Mouse (Mus musculus) limb, embryonic 15.5 days (tissue): ENCODE measurements around the gene Syne4. TPM values are rescaled to one million over a fixed set of nuclear protein-coding genes. Genes with fewer than 3 reads are reported as not detected.

Source experiments
- ATAC-seq: fragments of 200-750 bp; cut with Nextera tagmentation; 2 replicates; pipeline ENCODE4 v1.8.0; 2017; ENCODE audit warnings: low read depth, moderate TSS enrichment; ENCODE audit not compliant: insufficient number of reproducible peaks, low FRiP score, low TSS enrichment
- H3K27ac ChIP-seq: fragments of 300-500 bp; sonication (generic); 2 replicates; pipeline ENCODE4 v1.5.1; 2015; ENCODE audit warnings: moderate library complexity, mild to moderate bottlenecking, inconsistent platforms
- H3K27me3 ChIP-seq: fragments of 300-500 bp; sonication (generic); 2 replicates; pipeline ENCODE4 v1.6.1; 2015; ENCODE audit warnings: inconsistent platforms
- H3K36me3 ChIP-seq: fragments of 300-500 bp; sonication (generic); 2 replicates; pipeline ENCODE4 v1.6.1; 2015; ENCODE audit warnings: inconsistent platforms
- H3K4me1 ChIP-seq: fragments of 300-500 bp; sonication (generic); 2 replicates; pipeline ENCODE4 v1.6.1; 2015; ENCODE audit warnings: inconsistent platforms
- H3K4me2 ChIP-seq: fragments of 300-500 bp; sonication (generic); 2 replicates; pipeline ENCODE4 v1.6.1; 2015; ENCODE audit warnings: mild to moderate bottlenecking, inconsistent platforms
- H3K4me3 ChIP-seq: fragments of 300-500 bp; sonication (generic); 2 replicates; pipeline ENCODE4 v1.5.1; 2015; ENCODE audit warnings: mild to moderate bottlenecking, inconsistent platforms
- H3K9ac ChIP-seq: fragments of 300-500 bp; sonication (generic); 2 replicates; pipeline ENCODE4 v1.6.1; 2015; ENCODE audit warnings: inconsistent platforms
- H3K9me3 ChIP-seq: fragments of 300-500 bp; sonication (generic); 2 replicates; pipeline ENCODE4 v1.6.1; 2016; ENCODE audit warnings: inconsistent platforms
- WGBS: fragments of 180-500 bp; shearing (Covaris S2); methylation state at CpG from one replicate; pipeline ENCODE4 v1.1.7; 2015; 5-methylcytosine and 5-hydroxymethylcytosine counted together
- polyA plus RNA-seq: library from polyadenylated mRNA; unstranded; fragments of >200 nt; fragmentation: Nextera tagmentation; extraction: Ambion mirVana; gene quantifications from 2 replicates; pipeline ENCODE4 v1.2.1, GENCODE M21; 2015

The Syne4 gene
- polyA plus RNA-seq, 1 experiment from 2014 or later = 42.8 TPM

DNA sequence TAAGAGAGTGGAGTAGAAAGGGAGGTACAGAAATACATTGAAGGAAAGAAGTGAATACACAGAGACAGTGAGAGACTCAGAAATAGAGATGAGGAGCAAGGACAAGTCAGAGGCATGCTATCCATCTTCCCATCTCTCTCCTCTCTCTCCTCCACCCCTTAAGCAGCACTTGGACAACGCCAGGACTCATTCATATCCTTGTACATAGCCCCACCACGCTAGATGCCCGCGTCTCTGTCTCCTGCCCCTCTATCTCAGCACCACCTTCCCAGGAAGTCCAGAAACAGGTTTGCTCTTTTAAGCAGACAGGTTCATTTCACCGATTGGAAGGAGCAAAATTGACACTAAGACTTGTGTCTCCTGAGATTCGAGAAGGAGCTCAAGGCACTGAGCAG lies 48.7 kb downstream of the Syne4 start:
- no peaks in the 10 kb centered on the region for H3K9me3 ChIP-seq
- H3K36me3 ChIP-seq = peaks cover 15% of the 10 kb centered on the region

DNA sequence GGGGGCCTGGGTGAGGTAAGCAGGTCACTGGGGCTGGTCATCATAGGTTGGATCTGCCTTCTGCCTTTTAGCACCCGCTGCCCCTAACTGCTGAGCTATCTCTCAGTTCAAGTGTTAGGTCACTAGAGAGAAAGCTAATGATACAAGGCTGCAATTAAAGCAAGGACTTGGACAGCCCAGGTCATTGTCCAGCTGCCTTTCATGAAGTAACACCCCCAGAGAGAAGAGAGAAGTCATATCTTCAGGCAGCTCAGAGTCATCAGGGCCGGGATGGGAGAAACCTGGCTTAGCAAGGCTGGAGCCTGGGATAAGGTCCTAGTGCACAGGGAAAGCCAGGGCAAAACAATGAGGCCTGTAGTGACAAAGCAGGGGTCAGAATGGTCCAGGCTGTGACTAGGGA lies 52.9 kb downstream of the Syne4 start:
- WGBS = 72% methylated on average over 2 of the region's 2 CpGs

More for the DNA sequence above, 48.7 kb downstream of the Syne4 start:
- 54% methylated on average over 6 of the region's 6 CpGs for WGBS
- no peak for ATAC-seq
- Histone ChIP-seq H3K27me3 (peaks cover 10% of the 10 kb centered on the region), H3K27ac (no peak overlapping the region), H3K4me1 (peaks cover 33% of the 10 kb centered on the region), H3K4me2 (peak overlapping the region; percentile 63), H3K9ac (no peak overlapping the region), H3K4me3 (peak overlapping the region; percentile 65)

More for the DNA sequence above, 52.9 kb downstream of the Syne4 start:
- ATAC-seq = no peak
- Histone ChIP-seq H3K9me3 (no peaks in the 10 kb centered on the region), H3K4me2 (no peak overlapping the region), H3K4me3 (no peak overlapping the region), H3K4me1 (peaks cover 7% of the 10 kb centered on the region; the same call in 1 of the 2 replicates), H3K27me3 (peaks cover 10% of the 10 kb centered on the region), H3K36me3 (no peaks in the 10 kb centered on the region), H3K9ac (no peak overlapping the region), H3K27ac (no peak overlapping the region)

Other genes starting within 250 kb of the Syne4 start
- 8.2 and 8.3 TPM in 2 replicates for gene Zfp82, start 241.9 kb upstream of the Syne4 start, polyA plus RNA-seq
- 1.1 and 2.3 TPM in 2 replicates for gene Gm26920, start 224.4 kb upstream of the Syne4 start, polyA plus RNA-seq
- gene Zfp566, start 224.3 kb upstream of the Syne4 start, polyA plus RNA-seq = 9.5 and 12.7 TPM in 2 replicates
- gene Zfp260, start 220.0 kb upstream of the Syne4 start, polyA plus RNA-seq = 132 and 137 TPM in 2 replicates
- 13.2 and 13.8 TPM in 2 replicates for gene Zfp382, start 192.9 kb upstream of the Syne4 start, polyA plus RNA-seq
- 17.4 and 18.7 TPM in 2 replicates for gene Zfp146, start 145.1 kb upstream of the Syne4 start, polyA plus RNA-seq
- 3.4 and 10.1 TPM in 2 replicates for gene Cox7a1, start 130.7 kb upstream of the Syne4 start, polyA plus RNA-seq
- gene Capns1, start 116.0 kb upstream of the Syne4 start, polyA plus RNA-seq = 102 and 117 TPM in 2 replicates
- 140 and 149 TPM in 2 replicates for gene Polr2i, start 82.9 kb upstream of the Syne4 start, polyA plus RNA-seq
- 175 and 188 TPM in 2 replicates for gene Tbcb, start 82.5 kb upstream of the Syne4 start, polyA plus RNA-seq
- gene Ovol3, start 79.1 kb upstream of the Syne4 start, polyA plus RNA-seq = 0.22 and 0.42 TPM in 2 replicates
- gene Thap8, start 34.7 kb upstream of the Syne4 start, polyA plus RNA-seq = 0.26 and 0.78 TPM in 2 replicates
- 6.0 and 6.2 TPM in 2 replicates for gene Wdr62, start 34.4 kb upstream of the Syne4 start, polyA plus RNA-seq
- 33.2 and 35.2 TPM in 2 replicates for gene Clip3, start 23.1 kb upstream of the Syne4 start, polyA plus RNA-seq
- 80.8 and 82.0 TPM in 2 replicates for gene Alkbh6, start 6.1 kb upstream of the Syne4 start, polyA plus RNA-seq
- 3.4 TPM in 1 of 2 replicates, not detected in the other for gene E130208F15Rik, start 6.9 kb downstream of the Syne4 start, polyA plus RNA-seq
- 13.7 and 18.8 TPM in 2 replicates for gene Sdhaf1, start 9.1 kb downstream of the Syne4 start, polyA plus RNA-seq
- gene Lrfn3, start 48.0 kb downstream of the Syne4 start, polyA plus RNA-seq = 4.1 and 5.1 TPM in 2 replicates
- gene Tyrobp, start 99.0 kb downstream of the Syne4 start, polyA plus RNA-seq = 78.9 and 87.7 TPM in 2 replicates
- 2.7 and 3.3 TPM in 2 replicates for gene Hcst, start 105.0 kb downstream of the Syne4 start, polyA plus RNA-seq
- 1.4 and 2.1 TPM in 2 replicates for gene Nfkbid, start 106.9 kb downstream of the Syne4 start, polyA plus RNA-seq
- gene Aplp1, start 130.7 kb downstream of the Syne4 start, polyA plus RNA-seq = 28.6 and 32.7 TPM in 2 replicates
- 0.04 and 0.38 TPM in 2 replicates for gene Kirrel2, start 142.9 kb downstream of the Syne4 start, polyA plus RNA-seq
- gene Nphs1, start 143.5 kb downstream of the Syne4 start, polyA plus RNA-seq = 0.07 TPM in 1 of 2 replicates, not detected in the other
- 0.18 TPM in 1 of 2 replicates, not detected in the other for gene Prodh2, start 178.8 kb downstream of the Syne4 start, polyA plus RNA-seq
- 7.8 and 8.0 TPM in 2 replicates for gene Arhgap33, start 220.3 kb downstream of the Syne4 start, polyA plus RNA-seq
- 17.6 and 29.4 TPM in 2 replicates for gene Hspb6, start 237.4 kb downstream of the Syne4 start, polyA plus RNA-seq
- gene Proser3, start 237.5 kb downstream of the Syne4 start, polyA plus RNA-seq = 11.3 and 12.1 TPM in 2 replicates
- gene Lin37, start 245.0 kb downstream of the Syne4 start, polyA plus RNA-seq = 37.9 and 49.4 TPM in 2 replicates
- gene U2af1l4, start 248.5 kb downstream of the Syne4 start, polyA plus RNA-seq = 83.0 and 85.3 TPM in 2 replicates
- 12.2 and 12.4 TPM in 2 replicates for gene Gm49396, start 248.5 kb downstream of the Syne4 start, polyA plus RNA-seq
- gene Psenen, start 248.8 kb downstream of the Syne4 start, polyA plus RNA-seq = 126 and 146 TPM in 2 replicates